Comparison of ENCODE assay signal across 8 mouse cellular contexts in genomic region chr1:182439546-182440222, GRCm38 (mm10). TPM values are rescaled to one million over a fixed set of nuclear protein-coding genes. Genes with fewer than 3 reads are reported as not detected.
DNase-seq lines count a peak whose midpoint lies in the region; ATAC-seq lines count a peak whose summit lies in the region.

No protein-coding gene starts in this region.

- peak; percentile 20 for DNase-seq in forebrain, embryonic 14.5 days (ENCODE audit: low spot score)
- DNase-seq in adrenal gland, adult 18-20 months (ENCODE audit: low spot score in 2 of 2): peak; percentile 22 to 55
- DNase-seq in testis, postnatal 10 days (ENCODE audit: low spot score): peak; percentile 83
- no peak for DNase-seq in T-cell, adult 2 months (ENCODE audit: low spot score)
- no peak for DNase-seq in hindbrain, embryonic 10.5 days (ENCODE audit: low spot score)

- H3K27ac ChIP-seq in forebrain, embryonic 14.5 days (ENCODE audit: low read depth, low read length): no peak overlapping the region
- no peak overlapping the region for H3K27ac ChIP-seq in forebrain, embryonic 12.5 days
- peak overlapping the region; percentile 10; the same call in 1 of the 2 replicates for H3K27ac ChIP-seq in heart, embryonic 15.5 days
- H3K27ac ChIP-seq in liver, embryonic 16.5 days (ENCODE audit: low read length): no peak overlapping the region; the same call in 1 of the 2 replicates
- H3K27ac ChIP-seq in hindbrain, embryonic 10.5 days: no peak overlapping the region

- peaks cover 68% of the 10 kb centered on the region for H3K36me3 ChIP-seq in forebrain, embryonic 14.5 days (ENCODE audit: control insufficient read depth, insufficient read depth, low read length)
- peaks cover 70% of the 10 kb centered on the region for H3K36me3 ChIP-seq in forebrain, embryonic 12.5 days (replicated peaks)
- H3K36me3 ChIP-seq in heart, embryonic 15.5 days: peaks cover 48% of the 10 kb centered on the region
- H3K36me3 ChIP-seq in liver, embryonic 16.5 days (ENCODE audit: control insufficient read depth, insufficient read depth): peaks cover 6% of the 10 kb centered on the region; the same call in 1 of the 2 replicates
- peaks cover 88% of the 10 kb centered on the region for H3K36me3 ChIP-seq in hindbrain, embryonic 10.5 days

- no peaks in the 10 kb centered on the region for H3K27me3 ChIP-seq in forebrain, embryonic 14.5 days (replicated peaks; ENCODE audit: control insufficient read depth, insufficient read depth, low read length)
- H3K27me3 ChIP-seq in forebrain, embryonic 12.5 days: no peaks in the 10 kb centered on the region
- H3K27me3 ChIP-seq in heart, embryonic 15.5 days: no peaks in the 10 kb centered on the region
- H3K27me3 ChIP-seq in liver, embryonic 16.5 days (ENCODE audit: control insufficient read depth, insufficient read depth, low read depth, low read length): no peaks in the 10 kb centered on the region
- H3K27me3 ChIP-seq in hindbrain, embryonic 10.5 days (ENCODE audit: insufficient read depth, poor library complexity, severe bottlenecking): no peaks in the 10 kb centered on the region

- no peak overlapping the region for H3K4me2 ChIP-seq in forebrain, embryonic 14.5 days (ENCODE audit: low read length)
- no peak overlapping the region for H3K4me2 ChIP-seq in forebrain, embryonic 12.5 days
- H3K4me2 ChIP-seq in heart, embryonic 15.5 days: no peak overlapping the region
- H3K4me2 ChIP-seq in liver, embryonic 16.5 days (ENCODE audit: low read depth, low read length): no peak overlapping the region

- H3K4me1 ChIP-seq in forebrain, embryonic 14.5 days (ENCODE audit: control insufficient read depth, insufficient read depth, low read length): no peaks in the 10 kb centered on the region
- no peaks in the 10 kb centered on the region for H3K4me1 ChIP-seq in forebrain, embryonic 12.5 days
- peaks cover 14% of the 10 kb centered on the region for H3K4me1 ChIP-seq in heart, embryonic 15.5 days (replicated peaks)
- no peaks in the 10 kb centered on the region; the same call in 1 of the 2 replicates for H3K4me1 ChIP-seq in liver, embryonic 16.5 days (ENCODE audit: control insufficient read depth, low read depth, low read length)
- no peaks in the 10 kb centered on the region for H3K4me1 ChIP-seq in hindbrain, embryonic 10.5 days (replicated peaks)

- no peak overlapping the region for H3K9ac ChIP-seq in forebrain, embryonic 14.5 days (ENCODE audit: low read length)
- no peak overlapping the region for H3K9ac ChIP-seq in forebrain, embryonic 12.5 days
- H3K9ac ChIP-seq in heart, embryonic 15.5 days: no peak overlapping the region
- no peak overlapping the region for H3K9ac ChIP-seq in liver, embryonic 16.5 days (ENCODE audit: low read depth, low read length)

- no peak overlapping the region for H3K4me3 ChIP-seq in forebrain, embryonic 14.5 days (ENCODE audit: low read depth, low read length)
- no peak overlapping the region for H3K4me3 ChIP-seq in forebrain, embryonic 12.5 days (replicated peaks)
- no peak overlapping the region for H3K4me3 ChIP-seq in heart, embryonic 15.5 days
- H3K4me3 ChIP-seq in liver, embryonic 16.5 days (ENCODE audit: low read depth, low read length): no peak overlapping the region
- no peak overlapping the region for H3K4me3 ChIP-seq in hindbrain, embryonic 10.5 days

- H3K9me3 ChIP-seq in forebrain, embryonic 14.5 days (replicated peaks; ENCODE audit: control insufficient read depth, low read length): no peaks in the 10 kb centered on the region
- H3K9me3 ChIP-seq in forebrain, embryonic 12.5 days: no peaks in the 10 kb centered on the region
- no peaks in the 10 kb centered on the region for H3K9me3 ChIP-seq in heart, embryonic 15.5 days (replicated peaks)
- no peaks in the 10 kb centered on the region for H3K9me3 ChIP-seq in liver, embryonic 16.5 days (replicated peaks; ENCODE audit: control insufficient read depth, low read length)
- H3K9me3 ChIP-seq in hindbrain, embryonic 10.5 days: no peaks in the 10 kb centered on the region

- WGBS in forebrain, embryonic 14.5 days: 83% methylated on average over 5 of the region's 5 CpGs
- 89% methylated on average over 5 of the region's 5 CpGs for WGBS in forebrain, embryonic 12.5 days
- WGBS in heart, embryonic 15.5 days: 64% methylated on average over 5 of the region's 5 CpGs
- WGBS in liver, embryonic 16.5 days (ENCODE audit: insufficient replicate concordance): 45% methylated on average over 5 of the region's 5 CpGs
- 85% methylated on average over 5 of the region's 5 CpGs for WGBS in hindbrain, embryonic 10.5 days

- no peak for ATAC-seq in forebrain, embryonic 14.5 days
- ATAC-seq in forebrain, embryonic 12.5 days (ENCODE audit: low FRiP score): no peak
- ATAC-seq in heart, embryonic 15.5 days (replicated peaks; ENCODE audit: insufficient number of reproducible peaks, insufficient read depth, low FRiP score, low read depth): peak; percentile 67
- peak; percentile 75 for ATAC-seq in liver, embryonic 16.5 days (ENCODE audit: low read depth)

RNA-seq across cellular contexts. Expression of gene Trp53bp2, which starts 30.7 kb away (rescaled TPM):
- 20.2 and 24.7 TPM in 2 replicates for polyA plus RNA-seq in forebrain, embryonic 14.5 days (2014; fragmentation: Nextera tagmentation; extraction: Ambion mirVana)
- 32.5 and 35.4 TPM in 2 replicates for polyA plus RNA-seq in forebrain, embryonic 12.5 days (2016; fragmentation: Nextera tagmentation; extraction: Ambion mirVana)
- total RNA-seq in adrenal gland, adult 18-20 months (2021): 10 to 100 TPM; 17.5 to 20.2 TPM
- polyA plus RNA-seq in heart, embryonic 15.5 days (2015; fragmentation: Nextera tagmentation; extraction: Ambion mirVana): 12.0 and 15.5 TPM in 2 replicates
- 3.5 and 4.4 TPM in 2 replicates for polyA plus RNA-seq in liver, embryonic 16.5 days (2015; fragmentation: Nextera tagmentation; extraction: Ambion mirVana)
- polyA plus RNA-seq in hindbrain, embryonic 10.5 days (2016; fragmentation: Nextera tagmentation; extraction: Ambion mirVana): 24.2 and 25.8 TPM in 2 replicates

Comparison
In these comparisons a context has a peak if more than half of its experiments do, and no peak if none do; other contexts are left out.
1. ATAC-seq: peak in heart, embryonic 15.5 days (single experiment) and liver, embryonic 16.5 days (single experiment); none in forebrain, embryonic 14.5 days (single experiment) and forebrain, embryonic 12.5 days (single experiment).
2. DNase-seq: peak in forebrain, embryonic 14.5 days (single experiment), adrenal gland, adult 18-20 months (2 of 2) and testis, postnatal 10 days (single experiment); none in T-cell, adult 2 months (single experiment) and hindbrain, embryonic 10.5 days (single experiment).